Mouse (Mus musculus): Measurements from ENCODE around the gene Esrp2.

- TF ChIP-seq POLR2A (IDR thresholded peaks at IDR 0.05; ENCODE audit: low read depth, low read length) (peak; percentile 42), CTCF (conservative IDR thresholded peaks at IDR 0.05; ENCODE audit: insufficient read depth, insufficient read length, low read depth, low read length) (no peak)
These were observed 13.3 kb upstream of the Esrp2 start, which contains the start of gene Pla2g15 for GRCm38 (mm10) chr8:106149801-106150652.

Measured in kidney, adult 2 months (tissue).